Mouse (Mus musculus): ENCODE measurements around the gene A730015C16Rik. TPM values are rescaled to one million over a fixed set of nuclear protein-coding genes. Genes with fewer than 3 reads are reported as not detected.
A peak's percentile ranks its signal among the peaks of the same experiment; 100 is the strongest.

Gene A730015C16Rik
- 1.8 and 2.2 TPM in 2 replicates for polyA plus RNA-seq (2014; fragmentation: Nextera tagmentation; extraction: Ambion mirVana)

DNA sequence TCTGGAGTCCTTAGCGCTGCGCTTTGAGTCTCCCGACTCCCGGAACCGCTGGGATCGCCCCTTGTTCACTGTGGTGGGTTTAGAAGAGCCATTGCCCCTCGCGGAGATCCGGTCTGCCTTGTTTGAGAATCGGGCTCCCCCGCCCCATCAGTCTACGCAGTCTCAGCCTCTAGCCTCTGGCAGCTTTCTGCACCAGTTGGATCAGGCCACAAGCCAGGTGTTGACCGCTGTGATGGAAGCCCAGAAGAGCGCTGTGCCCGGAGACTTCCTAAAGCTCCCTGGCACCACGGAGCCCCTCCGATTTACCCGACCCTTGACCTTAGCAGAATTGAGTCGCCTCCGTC is at the start of gene A730015C16Rik:
A730015C16Rik (minus strand) TSS at position 115 of the 344 bp plus-strand sequence.
- DNase-seq: no peak
- Histone ChIP-seq H3K9me3 (ENCODE audit: control insufficient read depth, low read length) (no peaks in the 10 kb centered on the region), H3K9ac (replicated peaks; ENCODE audit: low read length) (peak within 1 kb of the TSS; percentile 73), H3K4me1 (ENCODE audit: control insufficient read depth, insufficient read depth, low read length) (peaks cover 24% of the 10 kb centered on the region), H3K4me2 (ENCODE audit: low read length) (peak within 1 kb of the TSS; percentile 98), H3K4me3 (replicated peaks; ENCODE audit: low read depth, low read length) (peak within 1 kb of the TSS; percentile 84), H3K27ac (replicated peaks; ENCODE audit: low read depth, low read length) (peak within 1 kb of the TSS; percentile 73), H3K36me3 (ENCODE audit: control insufficient read depth, insufficient read depth, low read length) (peaks cover 11% of the 10 kb centered on the region), H3K27me3 (ENCODE audit: control insufficient read depth, insufficient read depth, low read length) (no peaks in the 10 kb centered on the region)
- ATAC-seq (ENCODE audit: low FRiP score, low TSS enrichment): peak; percentile 25; the same call in 1 of the 2 replicates
- 13% methylated on average over 20 of the region's 20 CpGs for WGBS

DNA sequence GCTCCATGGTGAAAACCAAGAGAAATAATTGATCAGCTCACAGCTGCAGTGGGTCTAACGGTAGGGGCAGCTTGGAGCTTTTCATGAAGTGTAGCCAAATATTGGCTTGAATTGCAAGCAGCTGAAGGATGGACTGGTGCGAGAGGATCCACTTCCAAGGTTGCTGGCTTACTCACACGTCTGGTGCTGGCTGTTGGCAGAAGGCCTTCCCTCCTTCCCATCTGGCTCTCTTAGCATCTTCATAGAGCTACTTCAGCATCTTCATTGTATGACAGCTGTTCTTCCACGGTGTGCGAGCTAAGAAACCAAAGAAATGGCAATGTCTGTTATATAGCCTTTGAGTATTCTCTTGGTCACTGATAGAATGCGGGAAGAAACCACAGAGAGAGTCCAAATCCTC is 42.5 kb upstream of the A730015C16Rik start:
- WGBS: 87% methylated on average over 6 of the region's 6 CpGs
- Histone ChIP-seq H3K4me1 (ENCODE audit: control insufficient read depth, insufficient read depth, low read length) (no peaks in the 10 kb centered on the region), H3K9ac (replicated peaks; ENCODE audit: low read length) (no peak overlapping the region), H3K4me2 (ENCODE audit: low read length) (no peak overlapping the region), H3K9me3 (ENCODE audit: control insufficient read depth, low read length) (no peaks in the 10 kb centered on the region), H3K27me3 (ENCODE audit: control insufficient read depth, insufficient read depth, low read length) (no peaks in the 10 kb centered on the region), H3K4me3 (replicated peaks; ENCODE audit: low read depth, low read length) (no peak overlapping the region), H3K27ac (replicated peaks; ENCODE audit: low read depth, low read length) (no peak overlapping the region), H3K36me3 (ENCODE audit: control insufficient read depth, insufficient read depth, low read length) (no peaks in the 10 kb centered on the region)
- ATAC-seq (ENCODE audit: low FRiP score, low TSS enrichment) (no peak), DNase-seq (no peak)

DNA sequence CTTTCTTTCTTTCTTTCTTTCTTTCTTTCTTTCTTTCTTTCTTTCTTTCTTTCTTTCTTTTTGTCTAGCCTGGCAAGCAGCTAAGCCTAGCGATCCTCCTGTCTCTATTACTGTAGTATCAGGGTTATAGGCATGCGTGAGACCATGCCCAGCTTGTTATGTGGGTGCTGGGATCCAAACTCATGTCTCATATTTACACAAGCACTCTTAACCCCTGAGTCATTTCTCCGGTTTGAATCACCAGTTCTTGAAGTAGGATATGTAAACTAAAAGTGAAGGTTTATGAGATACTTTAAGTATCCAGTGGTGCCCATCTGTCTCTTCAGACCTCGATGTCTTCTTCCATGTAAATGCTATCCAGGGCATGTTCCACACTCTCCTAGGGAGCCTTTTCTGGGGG is 39.0 kb upstream of the A730015C16Rik start:
- no peaks in the 10 kb centered on the region for H3K27me3 ChIP-seq (ENCODE audit: control insufficient read depth, insufficient read depth, low read length)
- no peak overlapping the region for H3K27ac ChIP-seq (replicated peaks; ENCODE audit: low read depth, low read length)
- DNase-seq (no peak), ATAC-seq (ENCODE audit: low FRiP score, low TSS enrichment) (no peak)
- H3K4me1 ChIP-seq (ENCODE audit: control insufficient read depth, insufficient read depth, low read length): no peaks in the 10 kb centered on the region
- WGBS: 92% methylated on average over 4 of the region's 4 CpGs
- no peak overlapping the region for H3K4me3 ChIP-seq (replicated peaks; ENCODE audit: low read depth, low read length)
- H3K36me3 ChIP-seq (ENCODE audit: control insufficient read depth, insufficient read depth, low read length): no peaks in the 10 kb centered on the region
- H3K9me3 ChIP-seq (ENCODE audit: control insufficient read depth, low read length): no peaks in the 10 kb centered on the region
- no peak overlapping the region for H3K4me2 ChIP-seq (ENCODE audit: low read length)
- H3K9ac ChIP-seq (replicated peaks; ENCODE audit: low read length): no peak overlapping the region

DNA sequence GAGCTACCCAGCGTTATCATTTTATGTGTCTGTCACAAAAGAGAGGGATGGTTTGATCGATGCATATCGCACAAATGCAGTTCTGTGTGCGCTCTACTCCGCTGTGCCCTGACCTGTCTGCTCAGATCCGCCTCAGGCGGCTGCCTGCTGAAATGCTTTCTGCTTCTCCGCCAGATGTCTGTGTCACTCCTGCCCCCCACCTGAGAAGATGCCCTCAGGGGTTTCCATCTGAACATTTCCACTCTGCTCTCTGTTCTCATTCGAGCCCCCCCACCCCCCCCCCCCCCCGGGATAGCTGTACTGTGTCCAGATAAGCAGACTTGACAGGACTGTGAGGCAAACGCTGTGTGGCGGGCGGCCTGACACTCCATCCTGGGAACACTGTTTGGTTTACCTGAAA is 35.4 kb upstream of the A730015C16Rik start:
- ATAC-seq (ENCODE audit: low FRiP score, low TSS enrichment): no peak
- peak overlapping the region; percentile 21; the same call in 1 of the 2 replicates for H3K27ac ChIP-seq (replicated peaks; ENCODE audit: low read depth, low read length)
- H3K4me3 ChIP-seq (replicated peaks; ENCODE audit: low read depth, low read length): no peak overlapping the region
- H3K9ac ChIP-seq (replicated peaks; ENCODE audit: low read length): no peak overlapping the region
- H3K27me3 ChIP-seq (ENCODE audit: control insufficient read depth, insufficient read depth, low read length): no peaks in the 10 kb centered on the region
- WGBS: 50% methylated on average over 13 of the region's 13 CpGs
- H3K9me3 ChIP-seq (ENCODE audit: control insufficient read depth, low read length): no peaks in the 10 kb centered on the region
- no peaks in the 10 kb centered on the region for H3K36me3 ChIP-seq (ENCODE audit: control insufficient read depth, insufficient read depth, low read length)
- H3K4me2 ChIP-seq (ENCODE audit: low read length): no peak overlapping the region
- peak; percentile 58 for DNase-seq
- H3K4me1 ChIP-seq (ENCODE audit: control insufficient read depth, insufficient read depth, low read length): no peaks in the 10 kb centered on the region

DNA sequence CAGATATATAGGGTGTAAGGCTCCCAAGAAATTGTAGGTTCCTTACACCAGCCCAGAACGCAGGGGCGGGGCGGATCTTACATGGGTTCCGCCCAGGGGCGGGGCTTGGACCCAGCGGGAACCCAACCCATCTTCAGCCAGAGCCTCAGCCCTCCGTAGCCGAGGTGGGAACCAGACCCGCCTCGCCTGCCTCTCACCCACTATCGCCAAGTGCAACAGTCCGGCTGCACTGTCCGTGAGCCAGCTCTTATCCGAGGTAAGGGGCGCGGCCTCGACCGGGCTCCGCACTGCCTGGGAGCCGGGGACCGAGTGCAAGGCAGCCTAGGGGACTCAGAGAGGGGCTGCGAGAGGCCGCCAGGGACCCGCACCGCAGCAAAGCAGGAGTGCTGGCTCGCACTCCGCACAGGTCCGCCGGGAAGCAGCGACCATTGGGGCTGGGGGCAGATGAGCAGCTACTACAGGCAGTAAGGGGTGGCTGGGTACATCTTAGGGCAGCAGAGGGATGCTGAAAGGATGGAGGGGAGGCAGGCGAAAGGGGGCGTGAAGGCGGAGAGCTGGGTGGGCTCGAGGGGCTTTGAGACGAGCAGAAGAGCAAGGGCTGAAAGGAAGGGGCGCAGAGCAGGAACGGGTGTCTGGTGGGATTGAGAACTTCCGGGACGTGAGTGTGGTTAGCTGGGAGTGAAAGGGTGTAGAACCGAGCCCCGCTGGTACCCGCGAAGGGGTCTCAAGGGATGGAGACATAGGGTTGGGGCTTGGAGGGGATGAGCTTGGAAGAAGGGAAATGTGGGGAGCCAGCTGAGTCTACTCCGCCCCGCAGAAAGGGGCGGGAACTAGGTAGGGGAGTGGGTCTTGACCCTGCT is 30.8 kb upstream of the A730015C16Rik start, which contains the start of gene Rab3b:
Rab3b (plus strand) TSS at position 101 of the 860 bp plus-strand sequence.
- Histone ChIP-seq H3K9ac (replicated peaks; ENCODE audit: low read length) (peak within 1 kb of the TSS; percentile 81), H3K36me3 (ENCODE audit: control insufficient read depth, insufficient read depth, low read length) (no peaks in the 10 kb centered on the region), H3K27me3 (ENCODE audit: control insufficient read depth, insufficient read depth, low read length) (no peaks in the 10 kb centered on the region), H3K9me3 (ENCODE audit: control insufficient read depth, low read length) (no peaks in the 10 kb centered on the region), H3K4me3 (replicated peaks; ENCODE audit: low read depth, low read length) (peak within 1 kb of the TSS; percentile 65), H3K4me1 (ENCODE audit: control insufficient read depth, insufficient read depth, low read length) (no peaks in the 10 kb centered on the region), H3K27ac (replicated peaks; ENCODE audit: low read depth, low read length) (peak within 1 kb of the TSS; percentile 64; the same call in 1 of the 2 replicates), H3K4me2 (ENCODE audit: low read length) (peak within 1 kb of the TSS; percentile 95)
- ATAC-seq (ENCODE audit: low FRiP score, low TSS enrichment): peak; percentile 92
- peak; percentile 88 for DNase-seq
- under 1% methylated on average over 46 of the region's 46 CpGs for WGBS

DNA sequence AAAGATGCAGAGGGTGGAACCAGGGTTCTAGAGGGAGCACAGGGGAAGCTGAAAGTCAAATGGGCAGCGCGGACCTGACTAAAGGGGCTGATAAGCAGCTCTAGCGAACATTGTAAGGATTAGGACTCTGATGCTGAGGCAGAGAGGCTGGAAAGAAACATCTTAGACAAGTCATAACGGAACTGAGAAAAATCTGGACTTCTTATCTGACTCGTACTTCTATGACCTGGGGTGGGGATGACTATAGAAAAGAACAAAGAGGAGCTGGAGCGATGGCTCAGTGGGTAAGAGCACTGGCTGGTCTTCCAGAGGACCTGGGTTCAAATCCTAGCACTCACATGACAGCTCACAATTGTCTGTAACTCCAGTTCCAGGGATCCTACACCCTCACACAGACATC is 29.5 kb upstream of the A730015C16Rik start:
- Histone ChIP-seq H3K27me3 (ENCODE audit: control insufficient read depth, insufficient read depth, low read length) (no peaks in the 10 kb centered on the region), H3K4me1 (ENCODE audit: control insufficient read depth, insufficient read depth, low read length) (no peaks in the 10 kb centered on the region), H3K4me3 (replicated peaks; ENCODE audit: low read depth, low read length) (no peak overlapping the region), H3K27ac (replicated peaks; ENCODE audit: low read depth, low read length) (no peak overlapping the region), H3K9ac (replicated peaks; ENCODE audit: low read length) (no peak overlapping the region), H3K4me2 (ENCODE audit: low read length) (no peak overlapping the region), H3K36me3 (ENCODE audit: control insufficient read depth, insufficient read depth, low read length) (no peaks in the 10 kb centered on the region), H3K9me3 (ENCODE audit: control insufficient read depth, low read length) (no peaks in the 10 kb centered on the region)
- no peak for ATAC-seq (ENCODE audit: low FRiP score, low TSS enrichment)
- DNase-seq: no peak
- WGBS: 82% methylated on average over 6 of the region's 6 CpGs

DNA sequence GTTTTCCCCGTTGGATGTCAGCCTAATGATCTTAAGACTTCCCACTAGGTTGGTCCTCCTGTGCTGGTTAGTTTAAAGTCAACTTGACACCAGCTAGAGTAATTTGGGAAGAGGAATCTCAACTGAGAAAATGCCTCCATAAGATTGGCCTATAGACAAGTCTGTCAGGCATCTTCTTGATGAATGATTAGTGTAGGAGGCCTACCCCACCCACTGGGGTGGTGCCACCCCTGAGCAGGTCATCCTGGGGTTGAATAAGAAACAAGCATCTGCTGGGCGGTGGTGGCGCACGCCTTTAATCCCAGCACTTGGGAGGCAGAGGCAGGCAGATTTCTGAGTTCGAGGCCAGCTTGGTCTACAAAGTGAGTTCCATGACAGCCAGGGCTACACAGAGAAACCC is 25.3 kb upstream of the A730015C16Rik start:
- no peak overlapping the region for H3K4me2 ChIP-seq (ENCODE audit: low read length)
- H3K9me3 ChIP-seq (ENCODE audit: control insufficient read depth, low read length): no peaks in the 10 kb centered on the region
- no peaks in the 10 kb centered on the region for H3K27me3 ChIP-seq (ENCODE audit: control insufficient read depth, insufficient read depth, low read length)
- no peak overlapping the region for H3K9ac ChIP-seq (replicated peaks; ENCODE audit: low read length)
- H3K36me3 ChIP-seq (ENCODE audit: control insufficient read depth, insufficient read depth, low read length): no peaks in the 10 kb centered on the region
- H3K4me3 ChIP-seq (replicated peaks; ENCODE audit: low read depth, low read length): no peak overlapping the region
- DNase-seq (no peak), ATAC-seq (ENCODE audit: low FRiP score, low TSS enrichment) (no peak)
- no peak overlapping the region for H3K27ac ChIP-seq (replicated peaks; ENCODE audit: low read depth, low read length)
- 92% methylated on average over 5 of the region's 5 CpGs for WGBS
- no peaks in the 10 kb centered on the region for H3K4me1 ChIP-seq (ENCODE audit: control insufficient read depth, insufficient read depth, low read length)

DNA sequence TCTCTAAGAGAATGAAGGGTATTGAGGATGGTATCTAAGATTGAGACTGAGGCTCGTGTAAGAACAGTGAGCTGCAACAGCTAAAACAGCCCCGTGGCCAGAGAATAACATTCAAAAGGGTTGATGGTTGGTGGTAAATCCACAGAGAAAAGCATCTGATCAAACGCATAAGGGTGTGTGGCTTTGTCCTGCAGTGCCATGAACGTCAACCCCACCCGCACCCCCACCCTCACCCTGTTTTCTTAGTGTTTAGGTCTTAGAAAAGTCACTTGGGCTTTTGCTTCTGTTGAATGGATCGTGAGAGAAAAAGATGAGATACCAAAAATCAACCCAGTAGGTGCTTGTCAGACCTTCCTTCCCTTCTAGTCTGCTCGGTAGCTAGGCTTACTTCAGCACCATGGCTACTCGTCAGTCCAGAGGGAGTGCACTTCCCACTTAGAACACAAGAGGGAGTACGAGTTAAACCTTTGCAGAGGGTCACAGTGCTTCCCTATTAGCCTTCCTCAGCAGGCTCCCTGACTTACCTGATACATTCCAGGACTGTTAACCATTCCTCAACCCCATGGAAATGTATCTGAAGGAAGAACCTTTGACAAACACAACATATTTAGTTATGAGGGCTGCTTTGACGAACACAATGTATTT is 21.4 kb upstream of the A730015C16Rik start:
- 36% methylated on average over 10 of the region's 10 CpGs for WGBS
- ATAC-seq (ENCODE audit: low FRiP score, low TSS enrichment) (peak; percentile 74; the same call in 1 of the 2 replicates), DNase-seq (peak; percentile 97)
- H3K4me2 ChIP-seq (ENCODE audit: low read length): no peak overlapping the region
- no peak overlapping the region for H3K27ac ChIP-seq (replicated peaks; ENCODE audit: low read depth, low read length)
- no peaks in the 10 kb centered on the region for H3K4me1 ChIP-seq (ENCODE audit: control insufficient read depth, insufficient read depth, low read length)
- no peaks in the 10 kb centered on the region for H3K27me3 ChIP-seq (ENCODE audit: control insufficient read depth, insufficient read depth, low read length)
- no peak overlapping the region for H3K4me3 ChIP-seq (replicated peaks; ENCODE audit: low read depth, low read length)
- no peaks in the 10 kb centered on the region for H3K9me3 ChIP-seq (ENCODE audit: control insufficient read depth, low read length)
- H3K9ac ChIP-seq (replicated peaks; ENCODE audit: low read length): no peak overlapping the region
- no peaks in the 10 kb centered on the region for H3K36me3 ChIP-seq (ENCODE audit: control insufficient read depth, insufficient read depth, low read length)

Measured in midbrain, embryonic 14.5 days (tissue).